Mouse (Mus musculus) midbrain, embryonic 11.5 days (tissue): ENCODE measurements at regions not wholly inside any gene's neighbourhood (a gene's known extent, or its start where the extent isn't known, plus 50 kb on each side); places are given as distances from the start of the nearest gene placed in this dataset.
A peak's percentile ranks its signal among the peaks of the same experiment; 100 is the strongest.

ENCODE experiments used
- ATAC-seq: fragments of 200-750 bp; cut with Nextera tagmentation; 2 replicates; pipeline ENCODE4 v1.8.0; 2017; ENCODE audit warnings: moderate TSS enrichment, moderate library complexity; ENCODE audit not compliant: low FRiP score
- DNase-seq: peaks from one replicate; pipeline ENCODE4 v3.0.0; 2015; ENCODE audit warnings: low spot score; ENCODE audit errors: missing footprints
- H3K27ac ChIP-seq: fragments of 300-500 bp; sonication (generic); 2 replicates; pipeline ENCODE4 v1.5.1; 2014; ENCODE audit warnings: low read depth, low read length
- H3K27me3 ChIP-seq: fragments of 300-500 bp; sonication (generic); 2 replicates; pipeline ENCODE4 v1.6.1; 2014; ENCODE audit warnings: mild to moderate bottlenecking, low read length, moderate library complexity, mixed read lengths; ENCODE audit not compliant: control insufficient read depth, insufficient read depth
- H3K36me3 ChIP-seq: fragments of 300-500 bp; sonication (generic); 2 replicates; pipeline ENCODE4 v1.6.1; 2014; ENCODE audit warnings: mild to moderate bottlenecking, low read length, moderate library complexity, mixed read lengths; ENCODE audit not compliant: control insufficient read depth, insufficient read depth
- H3K4me1 ChIP-seq: fragments of 300-500 bp; sonication (generic); 2 replicates; pipeline ENCODE4 v1.6.1; 2014; ENCODE audit warnings: low read length; ENCODE audit not compliant: control insufficient read depth, insufficient read depth
- H3K4me2 ChIP-seq: fragments of 300-500 bp; sonication (generic); 2 replicates; pipeline ENCODE4 v1.6.1; 2014; ENCODE audit warnings: mild to moderate bottlenecking, moderate library complexity
- H3K4me3 ChIP-seq: fragments of 300-500 bp; sonication (generic); 2 replicates; pipeline ENCODE4 v1.5.1; 2014; ENCODE audit warnings: low read depth, low read length
- H3K9ac ChIP-seq: fragments of 300-500 bp; sonication (generic); 2 replicates; pipeline ENCODE4 v1.6.1; 2014; ENCODE audit warnings: low read length
- H3K9me3 ChIP-seq: fragments of 300-500 bp; sonication (generic); 2 replicates; pipeline ENCODE4 v1.6.1; 2016; ENCODE audit warnings: low read length; ENCODE audit not compliant: control insufficient read depth
- WGBS: fragments of 180-500 bp; shearing (Covaris S2); extraction: QIAGEN DNeasy Blood & Tissue Kit; methylation state at CpG from one replicate; pipeline ENCODE4 v1.1.7; 2014; 5-methylcytosine and 5-hydroxymethylcytosine counted together

GRCm38 (mm10) chr10:17011876-17012275 is 711.1 kb upstream of the Cited2 start:
- Histone ChIP-seq H3K27me3 (no peaks in the 10 kb centered on the region), H3K9ac (no peak overlapping the region), H3K27ac (no peak overlapping the region), H3K4me2 (no peak overlapping the region), H3K4me1 (no peaks in the 10 kb centered on the region), H3K36me3 (no peaks in the 10 kb centered on the region), H3K9me3 (no peaks in the 10 kb centered on the region), H3K4me3 (no peak overlapping the region)
- 92% methylated on average over 2 of the region's 2 CpGs for WGBS
- DNase-seq = peak; percentile 33
- no peak for ATAC-seq

GRCm38 (mm10) chr10:17012541-17012975 is 710.5 kb upstream of the Cited2 start:
- DNase-seq (peak; percentile 19), ATAC-seq (no peak)
- 73% methylated on average over 3 of the region's 3 CpGs for WGBS
- no peaks in the 10 kb centered on the region for H3K36me3 ChIP-seq
- no peaks in the 10 kb centered on the region for H3K27me3 ChIP-seq
- no peak overlapping the region for H3K9ac ChIP-seq
- no peaks in the 10 kb centered on the region for H3K9me3 ChIP-seq
- H3K4me2 ChIP-seq = no peak overlapping the region
- no peak overlapping the region for H3K4me3 ChIP-seq
- H3K4me1 ChIP-seq = no peaks in the 10 kb centered on the region
- H3K27ac ChIP-seq = no peak overlapping the region

DNA sequence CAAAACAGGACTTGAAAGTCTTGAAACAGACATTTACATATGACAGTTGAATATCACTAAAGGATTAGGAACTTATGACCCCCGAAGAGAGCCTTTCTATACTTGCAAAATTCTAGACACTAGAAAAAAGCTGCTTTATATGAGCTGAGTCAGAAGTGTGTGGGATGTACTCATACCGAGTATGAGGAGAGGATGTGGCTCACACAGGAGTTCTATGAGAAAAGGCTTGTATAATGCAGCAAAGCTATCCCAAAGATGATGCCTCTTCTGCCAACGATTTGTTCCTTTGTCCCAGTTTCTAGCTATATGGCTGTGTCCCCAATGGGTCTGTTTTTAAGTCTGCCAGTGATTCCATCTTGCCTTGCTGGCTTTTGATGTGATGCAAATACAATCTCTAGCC is 708.2 kb upstream of the Cited2 start:
- no peaks in the 10 kb centered on the region for H3K36me3 ChIP-seq
- WGBS = 86% methylated on average over 3 of the region's 3 CpGs
- H3K27me3 ChIP-seq = no peaks in the 10 kb centered on the region
- ATAC-seq (no peak), DNase-seq (no peak)
- no peaks in the 10 kb centered on the region for H3K4me1 ChIP-seq
- H3K4me3 ChIP-seq = no peak overlapping the region
- no peaks in the 10 kb centered on the region for H3K9me3 ChIP-seq
- H3K4me2 ChIP-seq = no peak overlapping the region
- no peak overlapping the region for H3K27ac ChIP-seq
- H3K9ac ChIP-seq = no peak overlapping the region

DNA sequence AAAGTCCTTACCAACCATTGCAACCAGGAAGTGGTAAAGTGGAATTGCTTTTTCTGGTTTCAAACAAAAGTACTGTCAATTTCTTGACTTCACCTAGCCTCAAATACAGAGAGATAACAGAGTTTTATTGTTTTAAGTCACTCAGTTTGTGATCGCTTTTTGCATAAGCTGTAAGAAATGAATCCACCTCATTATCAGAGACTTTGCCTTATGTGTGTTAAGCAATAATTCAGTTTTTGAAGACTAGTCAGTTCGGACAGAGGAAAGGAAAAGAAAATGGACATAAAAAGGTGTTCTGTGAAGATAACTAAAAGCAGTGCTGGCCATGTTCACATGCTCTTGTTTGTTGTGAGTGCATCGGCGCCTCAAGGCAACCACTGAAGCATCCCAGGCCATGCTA is 706.2 kb upstream of the Cited2 start:
- Histone ChIP-seq H3K4me3 (no peak overlapping the region), H3K36me3 (no peaks in the 10 kb centered on the region), H3K9ac (no peak overlapping the region), H3K4me2 (no peak overlapping the region), H3K27ac (no peak overlapping the region), H3K4me1 (no peaks in the 10 kb centered on the region), H3K27me3 (no peaks in the 10 kb centered on the region), H3K9me3 (no peaks in the 10 kb centered on the region)
- 81% methylated on average over 4 of the region's 4 CpGs for WGBS
- ATAC-seq (no peak), DNase-seq (peak; percentile 75)

DNA sequence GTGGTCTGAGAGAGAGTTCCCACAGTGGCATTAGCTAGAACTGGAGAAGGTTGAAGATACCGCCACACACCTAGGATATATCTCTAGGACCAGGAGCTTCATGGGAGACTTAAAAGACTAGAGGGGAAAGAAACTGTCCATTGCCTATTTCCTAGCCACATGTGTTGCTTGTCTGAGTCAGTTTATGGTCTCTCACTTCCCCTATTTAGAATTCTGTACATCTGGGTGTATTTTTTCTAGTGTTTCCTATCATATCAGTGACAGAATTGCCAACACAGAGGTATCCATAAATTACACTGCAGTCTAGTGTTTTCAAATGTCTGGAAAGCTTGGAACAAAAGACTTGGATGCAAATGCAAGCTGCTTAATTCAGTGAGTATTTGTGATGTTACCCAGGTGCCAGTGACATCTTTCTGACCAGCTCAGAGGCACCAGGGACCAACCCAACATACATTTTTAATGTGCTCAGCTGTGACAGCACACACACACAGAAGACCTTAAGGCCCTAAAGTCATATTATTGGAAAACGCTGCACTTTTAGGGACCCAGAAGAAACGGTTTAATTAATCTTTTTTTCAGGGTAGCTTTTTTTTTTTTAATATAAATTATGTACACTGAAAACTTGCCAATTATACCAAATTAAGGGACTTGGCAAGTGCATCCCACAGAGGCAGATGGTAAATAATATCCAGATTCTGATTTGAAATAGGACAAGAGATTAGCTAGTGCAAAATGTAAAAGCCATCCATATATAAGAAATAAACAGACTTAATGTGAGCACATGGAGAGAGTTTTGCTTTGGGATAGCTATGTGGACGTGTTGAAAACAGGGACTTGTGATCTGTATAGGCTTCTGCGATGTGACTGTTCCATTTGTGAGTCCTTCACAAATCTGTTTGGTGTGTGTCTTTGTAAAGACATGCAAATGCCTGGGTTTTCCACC is 700.5 kb upstream of the Cited2 start:
- Histone ChIP-seq H3K36me3 (no peaks in the 10 kb centered on the region), H3K4me2 (no peak overlapping the region), H3K9ac (no peak overlapping the region), H3K4me1 (no peaks in the 10 kb centered on the region), H3K9me3 (no peaks in the 10 kb centered on the region), H3K27me3 (no peaks in the 10 kb centered on the region), H3K27ac (peak overlapping the region; percentile 16; the same call in 1 of the 2 replicates), H3K4me3 (no peak overlapping the region)
- 82% methylated on average over 5 of the region's 5 CpGs for WGBS
- peak; percentile 77 for DNase-seq
- 0 out of 2 replicates have a peak, but pooled peaks have one; percentile 44 for ATAC-seq

DNA sequence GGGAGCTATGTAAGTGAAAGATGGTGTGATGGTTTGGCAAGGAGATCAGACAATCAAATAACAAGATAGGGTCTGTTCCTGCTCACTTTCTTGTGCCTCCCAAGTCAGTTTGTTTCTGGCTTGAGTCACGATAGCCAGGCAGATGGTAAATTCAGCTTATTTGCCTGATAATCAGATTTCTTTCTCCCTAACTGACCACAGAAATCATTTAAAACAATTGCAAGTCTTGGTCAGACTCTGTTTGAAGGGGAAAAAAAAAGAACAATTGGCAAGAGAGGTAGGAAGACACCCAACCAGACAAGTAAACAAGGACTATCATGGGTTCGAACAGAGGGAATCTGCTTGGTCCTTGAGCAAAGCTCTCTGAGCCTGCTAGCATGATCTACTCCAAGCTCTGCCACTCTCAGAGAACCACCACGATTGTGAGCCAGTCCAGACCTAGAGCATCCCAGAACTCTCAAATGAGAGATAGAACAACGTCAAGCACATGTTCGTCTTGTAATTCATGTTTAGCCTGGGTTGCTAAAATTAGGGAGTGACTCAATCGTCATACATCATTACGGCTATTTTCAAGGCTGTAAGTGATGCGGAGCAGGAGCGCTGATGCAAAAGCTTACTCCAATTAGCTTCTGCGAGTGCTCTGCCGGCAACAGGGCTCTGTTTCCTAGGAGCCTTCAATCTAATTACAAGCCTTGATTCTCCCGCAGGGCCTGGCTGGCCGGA is 699.3 kb upstream of the Cited2 start:
- Histone ChIP-seq H3K9ac (no peak overlapping the region), H3K4me1 (no peaks in the 10 kb centered on the region), H3K4me3 (no peak overlapping the region), H3K27me3 (no peaks in the 10 kb centered on the region), H3K36me3 (no peaks in the 10 kb centered on the region), H3K4me2 (no peak overlapping the region), H3K27ac (no peak overlapping the region), H3K9me3 (no peaks in the 10 kb centered on the region)
- no peak for DNase-seq
- 67% methylated on average over 13 of the region's 13 CpGs for WGBS
- ATAC-seq = peak; percentile 48; the same call in 1 of the 2 replicates

- Histone ChIP-seq H3K27me3 (no peaks in the 10 kb centered on the region), H3K36me3 (no peaks in the 10 kb centered on the region), H3K4me1 (no peaks in the 10 kb centered on the region), H3K4me2 (no peak overlapping the region), H3K4me3 (no peak overlapping the region), H3K9ac (no peak overlapping the region), H3K27ac (no peak overlapping the region), H3K9me3 (no peaks in the 10 kb centered on the region)
- ATAC-seq (no peak; the same call in 1 of the 2 replicates), DNase-seq (no peak)
- WGBS = 62% methylated on average over 1 of the region's 1 CpGs
These were observed 698.7 kb upstream of the Cited2 start for GRCm38 (mm10) chr10:17024294-17024665.

GRCm38 (mm10) chr10:17034892-17035775 is 687.9 kb upstream of the Cited2 start:
- Histone ChIP-seq H3K27me3 (no peaks in the 10 kb centered on the region), H3K4me2 (no peak overlapping the region), H3K9me3 (no peaks in the 10 kb centered on the region), H3K27ac (no peak overlapping the region), H3K4me1 (no peaks in the 10 kb centered on the region), H3K4me3 (no peak overlapping the region), H3K36me3 (no peaks in the 10 kb centered on the region), H3K9ac (no peak overlapping the region)
- WGBS = 91% methylated on average over 2 of the region's 2 CpGs
- peak; percentile 71 for DNase-seq
- no peak for ATAC-seq
